In genomic region chrX:52632688-52633324, GRCm38 (mm10) we compare ENCODE assay signal across 23 mouse cellular contexts. TPM values are rescaled to one million over a fixed set of nuclear protein-coding genes. Genes with fewer than 3 reads are reported as not detected.
DNase-seq lines count a peak whose midpoint lies in the region; ATAC-seq lines count a peak whose summit lies in the region.
"Had no signal": no experiment of that assay in that cellular context is flagged by ENCODE, and none has a peak within 500 bp of the region (broad histone marks: within the 10 kb centered on the region; RNA-seq: fewer than 3 reads in every experiment).

No protein-coding gene starts in this region.

- no peaks in the 10 kb centered on the region for H3K9me3 ChIP-seq in liver, embryonic 11.5 days (ENCODE audit: control insufficient read depth, low read length)
- H3K9me3 ChIP-seq in limb, embryonic 10.5 days (replicated peaks) = no peaks in the 10 kb centered on the region
- H3K9me3 ChIP-seq: embryonic facial prominence, embryonic 13.5 days; forebrain, embryonic 15.5 days; heart, embryonic 12.5 days; hindbrain, embryonic 15.5 days; limb, embryonic 13.5 days; lung, embryonic 15.5 days; midbrain, embryonic 12.5 days; neural tube, embryonic 12.5 days had no signal

- no peaks in the 10 kb centered on the region for H3K36me3 ChIP-seq in liver, embryonic 11.5 days (ENCODE audit: control insufficient read depth, insufficient read depth, low read length)
- H3K36me3 ChIP-seq in limb, embryonic 10.5 days = no peaks in the 10 kb centered on the region
- H3K36me3 ChIP-seq: embryonic facial prominence, embryonic 13.5 days; forebrain, embryonic 15.5 days; heart, embryonic 12.5 days; hindbrain, embryonic 15.5 days; limb, embryonic 13.5 days; lung, embryonic 15.5 days; midbrain, embryonic 12.5 days; neural tube, embryonic 12.5 days had no signal

- no peak for DNase-seq in liver, embryonic 11.5 days (ENCODE audit: low spot score)
- DNase-seq in liver = no peak
- peak; percentile 70 for DNase-seq in ZHBTc4 (ENCODE audit: low read depth, low spot score)
- DNase-seq in limb, embryonic 10.5 days (ENCODE audit: low spot score) = no peak
- DNase-seq in B cell, adult 2 months = no peak
- DNase-seq in adrenal gland, adult 8-10 months = no peak
- DNase-seq: adrenal gland, postnatal 10 days; cerebellum, adult 9-11 months; heart, postnatal 36 days; kidney, postnatal 4 days; lung, postnatal 4 days; right cerebral cortex, adult 18-20 months; thymus, postnatal 36 days had no signal

- no peaks in the 10 kb centered on the region for H3K27me3 ChIP-seq in liver, embryonic 11.5 days (replicated peaks; ENCODE audit: control insufficient read depth, insufficient read depth, low read length)
- peaks cover 12% of the 10 kb centered on the region; the same call in 1 of the 2 replicates for H3K27me3 ChIP-seq in limb, embryonic 10.5 days (ENCODE audit: low read depth, poor library complexity, severe bottlenecking)
- H3K27me3 ChIP-seq: forebrain, embryonic 15.5 days; heart, embryonic 12.5 days; hindbrain, embryonic 15.5 days; limb, embryonic 13.5 days; lung, embryonic 15.5 days; neural tube, embryonic 12.5 days had no signal

- H3K4me3 ChIP-seq in liver, embryonic 11.5 days (ENCODE audit: low read depth, low read length) = no peak overlapping the region
- H3K4me3 ChIP-seq in limb, embryonic 10.5 days = no peak overlapping the region
- H3K4me3 ChIP-seq: embryonic facial prominence, embryonic 13.5 days; forebrain, embryonic 15.5 days; heart, embryonic 12.5 days; hindbrain, embryonic 15.5 days; limb, embryonic 13.5 days; lung, embryonic 15.5 days; midbrain, embryonic 12.5 days; neural tube, embryonic 12.5 days had no signal

- H3K4me2 ChIP-seq in liver, embryonic 11.5 days = peak overlapping the region; percentile 14; the same call in 1 of the 2 replicates
- H3K4me2 ChIP-seq: embryonic facial prominence, embryonic 13.5 days; forebrain, embryonic 15.5 days; heart, embryonic 12.5 days; hindbrain, embryonic 15.5 days; limb, embryonic 13.5 days; lung, embryonic 15.5 days; midbrain, embryonic 12.5 days; neural tube, embryonic 12.5 days had no signal

- H3K4me1 ChIP-seq in liver, embryonic 11.5 days (replicated peaks; ENCODE audit: control insufficient read depth, insufficient read depth, low read length) = peaks cover 6% of the 10 kb centered on the region
- peaks cover 56% of the 10 kb centered on the region for H3K4me1 ChIP-seq in limb, embryonic 10.5 days
- H3K4me1 ChIP-seq: forebrain, embryonic 15.5 days; hindbrain, embryonic 15.5 days; neural tube, embryonic 12.5 days had no signal

- WGBS in liver, embryonic 11.5 days = 21% methylated on average over 7 of the region's 7 CpGs
- 13% methylated on average over 7 of the region's 7 CpGs for WGBS in limb, embryonic 10.5 days

- H3K27ac ChIP-seq in liver, embryonic 11.5 days (ENCODE audit: low read depth, low read length) = no peak overlapping the region
- 0 out of 2 replicates have a peak overlapping the region, but pooled peaks have one; percentile 42 for H3K27ac ChIP-seq in limb, embryonic 10.5 days
- H3K27ac ChIP-seq: embryonic facial prominence, embryonic 13.5 days; forebrain, embryonic 15.5 days; hindbrain, embryonic 15.5 days; limb, embryonic 13.5 days; lung, embryonic 15.5 days; midbrain, embryonic 12.5 days; neural tube, embryonic 12.5 days had no signal

- ATAC-seq in liver, embryonic 11.5 days (replicated peaks; ENCODE audit: low FRiP score) = no peak
- peak; percentile 64; the same call in 1 of the 2 replicates for ATAC-seq in megakaryocyte progenitor cell, adult 5-6 weeks (replicated peaks; ENCODE audit: poor library complexity)
- ATAC-seq: CD4-positive, CD25-positive, alpha-beta regulatory T cell, adult 4 months; forebrain, embryonic 15.5 days had no signal

- no peak overlapping the region for H3K9ac ChIP-seq in liver, embryonic 11.5 days (ENCODE audit: low read depth, low read length)
- H3K9ac ChIP-seq: embryonic facial prominence, embryonic 13.5 days; forebrain, embryonic 15.5 days; heart, embryonic 12.5 days; hindbrain, embryonic 15.5 days; limb, embryonic 13.5 days; lung, embryonic 15.5 days; midbrain, embryonic 12.5 days; neural tube, embryonic 12.5 days had no signal

RNA-seq across cellular contexts. Expression of gene Gpc3, which starts 19.1 kb away (rescaled TPM):
- 524 and 545 TPM in 2 replicates for polyA plus RNA-seq in liver, embryonic 11.5 days (2014; fragmentation: Nextera tagmentation; extraction: Ambion mirVana)
- 1,000 and 1,116 TPM in 2 replicates for polyA plus RNA-seq in limb, embryonic 10.5 days (2016; fragmentation: Nextera tagmentation; extraction: Ambion mirVana)
- total RNA-seq in megakaryocyte progenitor cell, adult 5-6 weeks (2015) = 2.1 and 4.6 TPM in 2 replicates
- 3.5 and 4.9 TPM in 2 replicates for total RNA-seq in megakaryocyte progenitor cell, adult 5-6 weeks (2017)
- 10 to 100 TPM; 57.9 to 86.1 (median 66.5) TPM for total RNA-seq in adrenal gland, adult 8-10 months (2022)
- polyA plus RNA-seq: CD4-positive, CD25-positive, alpha-beta regulatory T cell, adult 4 months had no signal

Comparison
In these comparisons a context has a peak if more than half of its experiments do, and no peak if none do; other contexts are left out.
1. RNA of gene Gpc3, which starts 19.1 kb away (total RNA-seq): 57.9 to 86.1 TPM in adrenal gland, adult 8-10 months; 2.1 to 4.9 TPM in megakaryocyte progenitor cell, adult 5-6 weeks; every median in the first group is over 4 times any median in the second.